Mouse (Mus musculus) C2C12 (cell line): ENCODE data around the gene Arid3a. TPM values are rescaled to one million over a fixed set of nuclear protein-coding genes. Genes with fewer than 3 reads are reported as not detected.
"Not testable (repeated sequence)": the region's sequence is repeated elsewhere in the genome, so short reads cannot be mapped to it uniquely, and the experiment has no call there.

Experiments
- H3K27me3 ChIP-seq: one replicate; pipeline ENCODE4 v1.6.1; 2011; ENCODE audit not compliant: control insufficient read depth, insufficient read depth, insufficient read length
- H3K36me3 ChIP-seq: one replicate; pipeline ENCODE4 v1.6.1; 2011; ENCODE audit not compliant: control insufficient read depth, insufficient read depth
- H3K4me3 ChIP-seq: one replicate; pipeline ENCODE4 v1.5.1; 2011; ENCODE audit warnings: mild to moderate bottlenecking, control low read depth; ENCODE audit not compliant: poor library complexity, insufficient read depth, severe bottlenecking
- H3K79me2 ChIP-seq: one replicate; pipeline ENCODE4 v1.6.1; 2011; ENCODE audit not compliant: control insufficient read depth, insufficient read depth
- H3K79me3 ChIP-seq: one replicate; pipeline ENCODE4 v1.6.1; 2011; ENCODE audit warnings: low read depth, control low read depth
- H3ac ChIP-seq: one replicate; pipeline ENCODE3; 2011; ENCODE audit warnings: low read depth; ENCODE audit not compliant: control insufficient read depth, insufficient read length
- CEBPB ChIP-seq: IDR thresholded peaks from one replicate; pipeline ENCODE4 v1.6.1; 2011; ENCODE audit warnings: low read depth, mild to moderate bottlenecking, control low read depth, moderate library complexity
- CTCF ChIP-seq: IDR thresholded peaks from one replicate; pipeline ENCODE4 v1.5.1; 2011; ENCODE audit not compliant: control insufficient read depth, insufficient read depth, insufficient read length
- FOSL1 ChIP-seq: IDR thresholded peaks from one replicate; pipeline ENCODE4 v1.8.0; 2011; ENCODE audit warnings: mild to moderate bottlenecking, low read length; ENCODE audit not compliant: poor library complexity, insufficient read depth, severe bottlenecking
- MAX ChIP-seq: IDR thresholded peaks from one replicate; pipeline ENCODE4 v1.6.1; 2011; ENCODE audit warnings: mild to moderate bottlenecking, control low read depth
- MYOD1 ChIP-seq: IDR thresholded peaks from one replicate; pipeline ENCODE4 v1.6.1; 2011; ENCODE audit warnings: low read depth; ENCODE audit not compliant: control insufficient read depth, insufficient read length
- MYOG ChIP-seq: IDR thresholded peaks from one replicate; pipeline ENCODE4 v1.6.1; 2011; ENCODE audit not compliant: control insufficient read depth, insufficient read length; ENCODE audit errors: extremely low read depth
- USF1 ChIP-seq: IDR thresholded peaks from one replicate; pipeline ENCODE4 v1.6.1; 2011; ENCODE audit warnings: low read depth, mild to moderate bottlenecking, control low read depth, moderate library complexity
- polyA plus RNA-seq: library from polyadenylated mRNA; unstranded; fragments of >200 nt; fragmentation: generic; extraction: Trizol; gene quantifications from one replicate; pipeline ENCODE4 v1.2.1, GENCODE M21; 2012; ENCODE audit warnings: missing spikeins

The Arid3a gene
- polyA plus RNA-seq, 1 experiment: 0.74 TPM

- no peak for TF ChIP-seq USF1
- no peak for TF ChIP-seq MYOD1
- TF ChIP-seq MAX: no peak
- TF ChIP-seq CEBPB: no peak
- TF ChIP-seq MYOG: no peak
- no peak for TF ChIP-seq CTCF
- no peak for TF ChIP-seq FOSL1
- no peak overlapping the region for H3ac ChIP-seq
- no peaks in the 10 kb centered on the region for H3K79me3 ChIP-seq
- no peaks in the 10 kb centered on the region for H3K27me3 ChIP-seq
- H3K4me3 ChIP-seq: no peak overlapping the region
- no peaks in the 10 kb centered on the region for H3K36me3 ChIP-seq
- no peaks in the 10 kb centered on the region for H3K79me2 ChIP-seq
Observed at GRCm38 (mm10) chr10:79949873-79950272, 23.0 kb downstream of the Arid3a start.

GRCm38 (mm10) chr10:79950661-79951060 is 23.8 kb downstream of the Arid3a start:
- Histone ChIP-seq H3K4me3 (no peak overlapping the region), H3ac (no peak overlapping the region), H3K79me2 (no peaks in the 10 kb centered on the region), H3K36me3 (no peaks in the 10 kb centered on the region), H3K79me3 (no peaks in the 10 kb centered on the region), H3K27me3 (no peaks in the 10 kb centered on the region)
- TF ChIP-seq MYOD1 (peak; percentile 79), USF1 (no peak), FOSL1 (peak; percentile 61), CEBPB (no peak)

- Histone ChIP-seq H3ac (no peak overlapping the region), H3K79me3 (no peaks in the 10 kb centered on the region), H3K36me3 (no peaks in the 10 kb centered on the region), H3K4me3 (no peak overlapping the region), H3K27me3 (no peaks in the 10 kb centered on the region), H3K79me2 (no peaks in the 10 kb centered on the region)
- TF ChIP-seq CTCF (peak; percentile 73), MAX (no peak), CEBPB (no peak), USF1 (no peak), MYOD1 (no peak), MYOG (no peak), FOSL1 (no peak)
Observed at GRCm38 (mm10) chr10:79953946-79954345, 27.1 kb downstream of the Arid3a start.

- Histone ChIP-seq H3K4me3 (no peak overlapping the region), H3K79me2 (peaks cover 8% of the 10 kb centered on the region), H3K79me3 (peaks cover 7% of the 10 kb centered on the region), H3K27me3 (no peaks in the 10 kb centered on the region), H3ac (no peak overlapping the region), H3K36me3 (no peaks in the 10 kb centered on the region)
- TF ChIP-seq MYOD1 (no peak), MAX (no peak), CTCF (no peak), MYOG (no peak), USF1 (no peak), CEBPB (no peak), FOSL1 (no peak)
Observed at GRCm38 (mm10) chr10:79955691-79956090, 28.8 kb downstream of the Arid3a start.

- Histone ChIP-seq H3K36me3 (peaks cover 7% of the 10 kb centered on the region), H3K4me3 (no peak overlapping the region), H3K79me2 (peaks cover 18% of the 10 kb centered on the region), H3ac (no peak overlapping the region), H3K27me3 (no peaks in the 10 kb centered on the region), H3K79me3 (peaks cover 16% of the 10 kb centered on the region)
- TF ChIP-seq USF1: no peak
Observed at GRCm38 (mm10) chr10:79956643-79957154, 29.9 kb downstream of the Arid3a start.

- TF ChIP-seq CTCF (peak; percentile 97), CEBPB (no peak)
- Histone ChIP-seq H3ac (no peak overlapping the region), H3K79me3 (peaks cover 20% of the 10 kb centered on the region), H3K27me3 (no peaks in the 10 kb centered on the region), H3K36me3 (peaks cover 22% of the 10 kb centered on the region), H3K79me2 (peaks cover 32% of the 10 kb centered on the region), H3K4me3 (no peak overlapping the region)
Observed at GRCm38 (mm10) chr10:79958140-79958816, 31.4 kb downstream of the Arid3a start.

GRCm38 (mm10) chr10:79959412-79959811 is 32.6 kb downstream of the Arid3a start:
- Histone ChIP-seq H3K79me3 (peaks cover 20% of the 10 kb centered on the region), H3K36me3 (peaks cover 27% of the 10 kb centered on the region), H3K79me2 (peaks cover 32% of the 10 kb centered on the region)
- not testable (repeated sequence) for H3K27me3 ChIP-seq, H3K4me3 ChIP-seq, H3ac ChIP-seq
